In genomic region chr10:59115691-59116090, GRCm38 (mm10) we compare ENCODE assay signal across 22 mouse cellular contexts.
DNase-seq lines count a peak whose midpoint lies in the region; ATAC-seq and TF ChIP-seq lines count a peak whose summit lies in the region.
"Had no signal": no experiment of that assay in that cellular context is flagged by ENCODE, and none has a peak within 500 bp of the region (broad histone marks: within the 10 kb centered on the region; RNA-seq: fewer than 3 reads in every experiment).

No protein-coding gene starts in this region.

- no peak overlapping the region for H3K4me3 ChIP-seq in left cerebral cortex, adult 2 months
- H3K4me3 ChIP-seq: embryonic facial prominence, embryonic 12.5 days; forebrain, embryonic 15.5 days; heart, embryonic 13.5 days; hindbrain, embryonic 13.5 days had no signal

- DNase-seq in frontal cortex, postnatal 25 days (ENCODE audit: low spot score in 2 of 2) = no peak
- peak; percentile 27 to 30 for DNase-seq in heart, adult 9 months (ENCODE audit: low spot score in 2 of 2)
- no peak for DNase-seq in heart, postnatal 4 days
- DNase-seq in left cerebral cortex, adult 2 months (ENCODE audit: extremely low spot score in 1 of 2, low spot score in 2 of 2) = no peak
- DNase-seq in left cerebral cortex, adult 18-20 months (ENCODE audit: low spot score in 2 of 2) = no peak
- DNase-seq in right cerebral cortex, adult 18-20 months = peak; percentile 28
- no peak for DNase-seq in right cerebral cortex, adult 2 months (ENCODE audit: low spot score in 2 of 2)
- DNase-seq: adrenal gland, adult 8-10 months; adrenal gland, postnatal 36 days; B cell, adult 2 months; cerebellum, adult 11 months; cerebellum, adult 8-10 months; cerebellum, postnatal 14 days; gastrocnemius, adult 2 months; gastrocnemius, postnatal 36 days had no signal

- ATAC-seq in frontal cortex, adult (ENCODE audit: low TSS enrichment) = peak; percentile 18; the same call in 1 of the 2 replicates
- ATAC-seq: CD4-positive, CD25-positive, alpha-beta regulatory T cell, adult 4 months; hindbrain, postnatal 0 days had no signal

- intact Hi-C loops in left cerebral cortex, adult 2 months (cut with DNase I) = loop anchor here (1.0 kb wide), 2 partner anchors 12 to 18 kb away; no protein-coding TSS in a partner anchor

- H3K27ac ChIP-seq in left cerebral cortex, adult 2 months = peak overlapping the region; percentile 45
- H3K27ac ChIP-seq: embryonic facial prominence, embryonic 12.5 days; forebrain, embryonic 15.5 days; heart, embryonic 13.5 days; hindbrain, embryonic 13.5 days; hindbrain, postnatal 0 days had no signal

- no peak; the same call in 1 of the 2 replicates for TF ChIP-seq CTCF in left cerebral cortex, adult 2 months (IDR thresholded peaks at IDR 0.05)

Comparison
In these comparisons a context has a peak if more than half of its experiments do, and no peak if none do; other contexts are left out.
1. DNase-seq: peak in heart, adult 9 months (2 of 2) and right cerebral cortex, adult 18-20 months (single experiment); none in frontal cortex, postnatal 25 days (0 of 2), heart, postnatal 4 days (single experiment), left cerebral cortex, adult 2 months (0 of 2), left cerebral cortex, adult 18-20 months (0 of 2) and right cerebral cortex, adult 2 months (0 of 2).